Mouse (Mus musculus) G1E (cell line): Measurements from ENCODE around the gene Arrb1.

Experiments used
- CTCF ChIP-seq: IDR thresholded peaks from 2 replicates; pipeline ENCODE4 v1.5.1; 2012; ENCODE audit warnings: low read depth, low read length, inconsistent platforms, mixed read lengths
- GATA1 ChIP-seq: IDR thresholded peaks from 2 replicates; pipeline ENCODE4 v1.6.1; 2012; ENCODE audit warnings: borderline replicate concordance, low read length, inconsistent platforms, mixed read lengths
- GATA2 ChIP-seq: IDR thresholded peaks from 2 replicates; pipeline ENCODE4 v1.6.1; 2012; ENCODE audit warnings: low read depth, low read length, inconsistent platforms, borderline replicate concordance
- POLR2AphosphoS5 ChIP-seq: IDR thresholded peaks from 2 replicates; pipeline ENCODE4 v1.6.1; 2012; ENCODE audit warnings: low read depth, low read length, inconsistent platforms; ENCODE audit not compliant: insufficient replicate concordance
- TAL1 ChIP-seq: conservative IDR thresholded peaks from 2 replicates; pipeline ENCODE4 v1.6.1; 2012; ENCODE audit warnings: low read depth, low read length, inconsistent platforms, mixed read lengths

DNA sequence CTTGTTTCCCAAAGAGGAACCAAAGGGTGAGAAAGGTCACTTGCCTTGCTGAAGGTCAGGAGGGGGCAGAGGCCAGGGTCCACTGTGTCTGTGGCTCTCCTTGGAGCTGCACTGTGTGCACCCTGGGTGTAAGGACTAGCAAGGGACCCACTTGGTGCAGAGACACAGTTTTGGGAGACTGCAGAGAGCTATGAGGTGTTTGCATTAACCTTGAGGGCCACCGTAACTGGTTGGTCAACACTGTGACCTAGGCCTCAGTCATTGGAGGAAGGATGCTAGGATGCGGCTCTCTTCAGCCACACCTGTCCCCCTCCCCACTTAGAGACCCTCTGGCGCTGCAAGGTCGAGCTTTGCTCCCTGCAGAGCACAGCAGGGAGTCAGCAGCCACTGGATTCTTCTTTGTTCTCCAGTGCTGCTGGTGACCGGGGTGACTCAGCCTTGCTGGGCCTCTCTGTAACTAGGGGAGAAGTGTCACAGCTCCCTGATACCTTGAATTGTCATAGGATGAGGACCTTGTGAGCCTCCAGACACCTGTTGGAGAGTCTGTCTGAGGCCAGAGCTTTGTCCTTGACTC lies 2.0 kb downstream of the Arrb1 start:
- TF ChIP-seq GATA2 (no peak), CTCF (no peak), POLR2AphosphoS5 (no peak), TAL1 (no peak), GATA1 (no peak)
